Mouse (Mus musculus) heart, embryonic 11.5 days (tissue): ENCODE results near the gene Cenps. TPM values are rescaled to one million over a fixed set of nuclear protein-coding genes. Genes with fewer than 3 reads are reported as not detected.

Source experiments
- ATAC-seq: fragments of 200-750 bp; cut with Nextera tagmentation; replicated peaks from 2 replicates; pipeline ENCODE4 v1.8.0; 2017; ENCODE audit warnings: moderate library complexity; ENCODE audit not compliant: insufficient number of reproducible peaks, low FRiP score, low TSS enrichment
- H3K27ac ChIP-seq: fragments of 300-500 bp; sonication (generic); 2 replicates; pipeline ENCODE4 v1.5.1; 2014; ENCODE audit warnings: mild to moderate bottlenecking, low read depth, low read length
- H3K27me3 ChIP-seq: fragments of 300-500 bp; sonication (generic); 2 replicates; pipeline ENCODE4 v1.6.1; 2014; ENCODE audit warnings: mild to moderate bottlenecking, low read length, mixed read lengths; ENCODE audit not compliant: control insufficient read depth, insufficient read depth
- H3K36me3 ChIP-seq: fragments of 300-500 bp; sonication (generic); 2 replicates; pipeline ENCODE4 v1.6.1; 2014; ENCODE audit warnings: mild to moderate bottlenecking, low read length, moderate library complexity, mixed read lengths; ENCODE audit not compliant: control insufficient read depth, insufficient read depth
- H3K4me1 ChIP-seq: fragments of 300-500 bp; sonication (generic); 2 replicates; pipeline ENCODE4 v1.6.1; 2014; ENCODE audit warnings: low read length; ENCODE audit not compliant: control insufficient read depth, insufficient read depth
- H3K4me2 ChIP-seq: fragments of 300-500 bp; sonication (generic); 2 replicates; pipeline ENCODE4 v1.6.1; 2014; ENCODE audit warnings: mild to moderate bottlenecking, moderate library complexity
- H3K4me3 ChIP-seq: fragments of 300-500 bp; sonication (generic); 2 replicates; pipeline ENCODE4 v1.5.1; 2014; ENCODE audit warnings: low read depth, low read length
- H3K9ac ChIP-seq: fragments of 300-500 bp; sonication (generic); 2 replicates; pipeline ENCODE4 v1.6.1; 2014; ENCODE audit warnings: mild to moderate bottlenecking, low read depth, low read length, moderate library complexity
- H3K9me3 ChIP-seq: fragments of 300-500 bp; sonication (generic); replicated peaks from 2 replicates; pipeline ENCODE4 v1.6.1; 2016; ENCODE audit warnings: low read length; ENCODE audit not compliant: control insufficient read depth
- WGBS: fragments of 180-500 bp; shearing (Covaris S2); extraction: QIAGEN DNeasy Blood & Tissue Kit; methylation state at CpG from one replicate; pipeline ENCODE4 v1.1.7; 2014; ENCODE audit not compliant: insufficient replicate concordance; 5-methylcytosine and 5-hydroxymethylcytosine counted together
- polyA plus RNA-seq: library from polyadenylated mRNA; unstranded; fragments of >200 nt; fragmentation: Nextera tagmentation; extraction: Ambion mirVana; gene quantifications from 2 replicates; pipeline ENCODE4 v1.2.1, GENCODE M21; 2014

Cenps gene
- polyA plus RNA-seq, 1 experiment from 2014 or later = 33.3 TPM

- Histone ChIP-seq H3K9ac (no peak overlapping the region), H3K4me2 (no peak overlapping the region), H3K27me3 (no peaks in the 10 kb centered on the region), H3K9me3 (no peaks in the 10 kb centered on the region), H3K36me3 (no peaks in the 10 kb centered on the region), H3K27ac (no peak overlapping the region), H3K4me1 (peaks cover 8% of the 10 kb centered on the region), H3K4me3 (no peak overlapping the region)
- ATAC-seq = no peak
- WGBS = 19% methylated on average over 4 of the region's 4 CpGs
Observed at GRCm38 (mm10) chr4:149143594-149143993, 6.2 kb upstream of the Cenps start.

GRCm38 (mm10) chr4:149138515-149138914 is 1.1 kb upstream of the Cenps start:
- 77% methylated on average over 8 of the region's 8 CpGs for WGBS

GRCm38 (mm10) chr4:149136116-149136850 is 1.1 kb downstream of the Cenps start:
- WGBS = 66% methylated on average over 18 of the region's 18 CpGs
- H3K27ac ChIP-seq = no peak overlapping the region
- no peaks in the 10 kb centered on the region for H3K27me3 ChIP-seq
- H3K36me3 ChIP-seq = peaks cover 5% of the 10 kb centered on the region; the same call in 1 of the 2 replicates
- H3K9me3 ChIP-seq = no peaks in the 10 kb centered on the region
- H3K4me3 ChIP-seq = peak overlapping the region; percentile 50
- no peak for ATAC-seq
- H3K9ac ChIP-seq = peak overlapping the region; percentile 63; the same call in 1 of the 2 replicates
- peak overlapping the region; percentile 68 for H3K4me2 ChIP-seq
- H3K4me1 ChIP-seq = no peaks in the 10 kb centered on the region

More at GRCm38 (mm10) chr4:149138515-149138914, 1.1 kb upstream of the Cenps start:
- H3K27me3 ChIP-seq = no peaks in the 10 kb centered on the region
- H3K9ac ChIP-seq = no peak overlapping the region
- no peaks in the 10 kb centered on the region for H3K9me3 ChIP-seq
- H3K27ac ChIP-seq = no peak overlapping the region
- H3K4me3 ChIP-seq = no peak overlapping the region
- no peak overlapping the region for H3K4me2 ChIP-seq
- no peaks in the 10 kb centered on the region for H3K4me1 ChIP-seq
- no peaks in the 10 kb centered on the region for H3K36me3 ChIP-seq
- ATAC-seq = no peak

- Histone ChIP-seq H3K27me3 (no peaks in the 10 kb centered on the region), H3K4me3 (no peak overlapping the region), H3K9ac (no peak overlapping the region), H3K4me2 (no peak overlapping the region), H3K4me1 (no peaks in the 10 kb centered on the region), H3K36me3 (peaks cover 6% of the 10 kb centered on the region; the same call in 1 of the 2 replicates), H3K9me3 (no peaks in the 10 kb centered on the region), H3K27ac (no peak overlapping the region)
- WGBS = 81% methylated on average over 5 of the region's 5 CpGs
- ATAC-seq = no peak
Observed at GRCm38 (mm10) chr4:149133395-149133794, 4.0 kb downstream of the Cenps start.

GRCm38 (mm10) chr4:149131789-149132565 is 5.5 kb downstream of the Cenps start:
- Histone ChIP-seq H3K9me3 (no peaks in the 10 kb centered on the region), H3K27me3 (no peaks in the 10 kb centered on the region), H3K4me2 (no peak overlapping the region), H3K4me1 (no peaks in the 10 kb centered on the region), H3K27ac (no peak overlapping the region), H3K9ac (no peak overlapping the region), H3K4me3 (no peak overlapping the region), H3K36me3 (peaks cover 6% of the 10 kb centered on the region; the same call in 1 of the 2 replicates)
- ATAC-seq = no peak
- 83% methylated on average over 21 of the region's 21 CpGs for WGBS

GRCm38 (mm10) chr4:149131021-149131752 is 6.2 kb downstream of the Cenps start:
- Histone ChIP-seq H3K4me2 (no peak overlapping the region), H3K9ac (no peak overlapping the region), H3K4me1 (no peaks in the 10 kb centered on the region), H3K36me3 (peaks cover 6% of the 10 kb centered on the region; the same call in 1 of the 2 replicates), H3K9me3 (no peaks in the 10 kb centered on the region), H3K27ac (no peak overlapping the region), H3K27me3 (no peaks in the 10 kb centered on the region), H3K4me3 (no peak overlapping the region)
- WGBS = 88% methylated on average over 23 of the region's 23 CpGs
- no peak for ATAC-seq

- peaks cover 6% of the 10 kb centered on the region; the same call in 1 of the 2 replicates for H3K36me3 ChIP-seq
- no peak overlapping the region for H3K4me2 ChIP-seq
- no peak overlapping the region for H3K27ac ChIP-seq
- no peaks in the 10 kb centered on the region for H3K27me3 ChIP-seq
- H3K9ac ChIP-seq = no peak overlapping the region
- WGBS = 79% methylated on average over 18 of the region's 18 CpGs
- no peaks in the 10 kb centered on the region for H3K9me3 ChIP-seq
- H3K4me3 ChIP-seq = no peak overlapping the region
- no peak for ATAC-seq
- H3K4me1 ChIP-seq = no peaks in the 10 kb centered on the region
Observed at GRCm38 (mm10) chr4:149128467-149128866, 9.0 kb downstream of the Cenps start.

- Histone ChIP-seq H3K9ac (no peak within 1 kb of the TSS), H3K27me3 (no peaks in the 10 kb centered on the region), H3K36me3 (peaks cover 5% of the 10 kb centered on the region; the same call in 1 of the 2 replicates), H3K4me1 (no peaks in the 10 kb centered on the region), H3K27ac (no peak within 1 kb of the TSS), H3K9me3 (no peaks in the 10 kb centered on the region), H3K4me3 (no peak within 1 kb of the TSS), H3K4me2 (no peak within 1 kb of the TSS)
- ATAC-seq = no peak
- 85% methylated on average over 11 of the region's 11 CpGs for WGBS
Observed at GRCm38 (mm10) chr4:149126663-149127062, 10.8 kb downstream of the Cenps start, which contains the start of gene Cort. Gene Cort (minus strand): TSS chr4:149126763.
